Mouse (Mus musculus) effector memory CD4-positive, alpha-beta T cell, adult 7 months (primary cell): ENCODE results near the gene Rnf168. TPM values are rescaled to one million over a fixed set of nuclear protein-coding genes. Genes with fewer than 3 reads are reported as not detected.

ENCODE experiments used
- polyA plus RNA-seq: library from polyadenylated mRNA; unstranded; fragments of 100-300 nt; shearing (Covaris generic); gene quantifications from one replicate; pipeline ENCODE4 v1.2.1, GENCODE M21; 2017

Rnf168 gene
- polyA plus RNA-seq, result 20.4 TPM

GRCm38 (mm10) chr16:32277308-32278256 lies at the start of gene Rnf168:
Gene Rnf168 (plus strand): TSS chr16:32277459.

GRCm38 (mm10) chr16:32246952-32247370 lies 30.3 kb upstream of the Rnf168 start, which contains the start of the genes Fbxo45 and Wdr53:
Gene Fbxo45 (minus strand): TSS chr16:32247158.
Gene Wdr53 (plus strand): TSS chr16:32247227.

DNA sequence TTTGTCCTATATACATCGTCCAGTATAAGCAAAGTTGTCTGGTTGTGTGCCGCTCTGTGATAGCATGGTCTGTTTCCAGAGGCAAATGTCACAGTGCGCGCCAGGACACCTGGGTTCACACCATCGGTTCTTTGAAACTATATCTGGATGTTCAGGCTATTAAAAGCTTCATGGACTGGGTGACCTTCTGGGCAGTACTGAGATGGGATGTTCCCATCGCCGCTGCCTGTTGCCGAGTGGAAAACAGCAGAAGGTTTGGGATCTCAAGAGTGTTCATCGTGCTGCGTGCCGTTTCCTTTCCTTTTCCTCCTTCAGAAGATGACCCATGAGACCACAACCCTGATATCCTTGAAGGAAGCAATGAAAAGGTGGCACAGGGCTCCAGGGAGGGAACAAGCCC lies 6.0 kb upstream of the Rnf168 start, which contains the start of gene Smco1:
Gene Smco1 (plus strand): TSS at position 178 of the 400 bp plus-strand sequence.

GRCm38 (mm10) chr16:32332040-32332555 lies 54.8 kb downstream of the Rnf168 start, which contains the start of gene Ubxn7:
Gene Ubxn7 (plus strand): TSS chr16:32332257.

Other genes starting within 250 kb of the Rnf168 start
- gene Pak2, start 198.1 kb upstream of the Rnf168 start, polyA plus RNA-seq, result 116 TPM
- gene Pigx, start 177.7 kb upstream of the Rnf168 start, polyA plus RNA-seq, result 72.8 TPM
- 7.4 TPM for gene Cep19, start 177.7 kb upstream of the Rnf168 start, polyA plus RNA-seq
- 46.6 TPM for gene Nrros, start 111.9 kb upstream of the Rnf168 start, polyA plus RNA-seq
- not detected for gene Bex6, start 97.6 kb upstream of the Rnf168 start, polyA plus RNA-seq
- gene Fbxo45, start 30.3 kb upstream of the Rnf168 start, polyA plus RNA-seq, result 14.2 TPM
- gene Wdr53, start 30.2 kb upstream of the Rnf168 start, polyA plus RNA-seq, result 11.0 TPM
- 0.27 TPM for gene Smco1, start 6.0 kb upstream of the Rnf168 start, polyA plus RNA-seq
- gene Ubxn7, start 54.8 kb downstream of the Rnf168 start, polyA plus RNA-seq, result 40.4 TPM
- gene Tm4sf19, start 123.0 kb downstream of the Rnf168 start, polyA plus RNA-seq, result not detected
- gene Tctex1d2, start 142.2 kb downstream of the Rnf168 start, polyA plus RNA-seq, result 3.0 TPM
- gene Pcyt1a, start 153.5 kb downstream of the Rnf168 start, polyA plus RNA-seq, result 10.9 TPM
- not detected for gene Slc51a, start 210.4 kb downstream of the Rnf168 start, polyA plus RNA-seq
- gene Zdhhc19, start 218.8 kb downstream of the Rnf168 start, polyA plus RNA-seq, result not detected